Mouse (Mus musculus) testis, adult 2 months (tissue): Measurements from ENCODE around the gene Lta. TPM values are rescaled to one million over a fixed set of nuclear protein-coding genes. Genes with fewer than 3 reads are reported as not detected.

Source experiments
- H3K27ac ChIP-seq: fragments of 200-500 bp; 2 replicates; pipeline ENCODE4 v1.5.1; 2012; ENCODE audit warnings: low read depth, low read length; ENCODE audit not compliant: control insufficient read depth, insufficient read depth
- H3K27me3 ChIP-seq: fragments of 200-500 bp; 2 replicates; pipeline ENCODE4 v1.6.1; 2012; ENCODE audit warnings: mild to moderate bottlenecking, low read length, moderate library complexity; ENCODE audit not compliant: control insufficient read depth, insufficient read depth
- H3K36me3 ChIP-seq: fragments of 200-500 bp; 2 replicates; pipeline ENCODE4 v1.6.1; 2012; ENCODE audit warnings: mild to moderate bottlenecking, low read length; ENCODE audit not compliant: control insufficient read depth, insufficient read depth
- H3K4me1 ChIP-seq: fragments of 200-500 bp; 2 replicates; pipeline ENCODE4 v1.6.1; 2012; ENCODE audit warnings: low read length; ENCODE audit not compliant: control insufficient read depth, insufficient read depth
- H3K4me3 ChIP-seq: fragments of 200-500 bp; 2 replicates; pipeline ENCODE4 v1.5.1; 2012; ENCODE audit warnings: low read depth, mild to moderate bottlenecking, low read length, moderate library complexity, mixed read lengths; ENCODE audit not compliant: control insufficient read depth
- CTCF ChIP-seq: fragments of 200-500 bp; IDR thresholded peaks from 2 replicates; pipeline ENCODE4 v1.5.1; 2012; ENCODE audit warnings: low read depth, mild to moderate bottlenecking, inconsistent platforms, low read length, moderate library complexity; ENCODE audit not compliant: control insufficient read depth, insufficient read depth, insufficient replicate concordance
- POLR2A ChIP-seq: fragments of 200-500 bp; IDR thresholded peaks from 2 replicates; pipeline ENCODE4 v1.6.1; 2012; ENCODE audit warnings: low read depth, mild to moderate bottlenecking, inconsistent platforms, low read length, moderate library complexity; ENCODE audit not compliant: control insufficient read depth
- polyA plus RNA-seq: library from polyadenylated mRNA; depleted of rRNA; stranded (reverse); fragments of >200 nt; gene quantifications from 2 replicates; pipeline ENCODE4 v1.2.3, GENCODE M21; 2012

The Lta gene
- polyA plus RNA-seq, 1 experiment, result 0.07 TPM

DNA sequence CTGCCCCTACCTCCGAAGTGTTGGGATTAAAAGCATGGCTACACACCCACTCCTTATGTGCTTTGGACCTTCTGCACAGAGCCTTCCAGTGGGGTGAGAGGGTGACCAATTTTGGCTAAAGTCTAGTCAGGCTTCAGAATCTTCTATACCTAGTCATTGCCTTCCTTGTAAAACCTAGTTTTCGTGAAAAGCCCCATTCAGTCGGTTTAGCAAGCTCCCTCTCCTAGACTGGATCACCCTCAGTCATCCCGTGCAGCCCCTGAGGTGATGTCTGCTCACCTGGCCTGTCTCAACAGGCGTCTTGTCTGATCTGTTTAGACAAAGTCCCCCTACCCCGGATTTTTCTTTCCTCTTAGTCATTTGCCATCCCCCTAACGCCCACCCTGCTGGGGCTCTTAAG lies 7.1 kb downstream of the Lta start:
- no peak overlapping the region for H3K27ac ChIP-seq
- TF ChIP-seq POLR2A (no peak), CTCF (no peak)
- peaks cover 13% of the 10 kb centered on the region for H3K4me1 ChIP-seq
- no peak overlapping the region for H3K4me3 ChIP-seq
- no peaks in the 10 kb centered on the region for H3K27me3 ChIP-seq
- no peaks in the 10 kb centered on the region for H3K36me3 ChIP-seq

DNA sequence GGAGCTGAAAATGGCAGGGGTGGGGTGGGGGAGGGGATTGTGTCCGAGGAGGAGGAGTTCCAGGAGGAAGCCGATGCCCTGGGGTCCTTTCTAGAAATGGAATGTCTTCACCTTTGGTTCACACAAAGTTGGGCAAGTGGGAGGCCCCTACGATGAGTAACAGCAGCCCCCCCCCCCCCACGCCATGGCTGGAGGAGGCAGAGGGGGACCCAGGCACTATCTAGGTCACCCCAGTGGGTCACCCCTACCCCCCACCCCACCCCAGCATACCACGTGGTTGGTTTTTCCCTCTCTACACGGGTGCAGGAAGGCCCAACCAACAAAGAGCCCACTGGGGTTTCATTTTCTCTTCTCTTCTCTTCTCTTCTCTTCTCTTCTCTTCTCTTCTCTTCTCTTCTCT lies 8.0 kb downstream of the Lta start:
- peaks cover 13% of the 10 kb centered on the region for H3K4me1 ChIP-seq
- H3K36me3 ChIP-seq, result no peaks in the 10 kb centered on the region
- H3K4me3 ChIP-seq, result no peak overlapping the region
- H3K27me3 ChIP-seq, result no peaks in the 10 kb centered on the region
- H3K27ac ChIP-seq, result no peak overlapping the region
- TF ChIP-seq POLR2A (no peak), CTCF (no peak)

DNA sequence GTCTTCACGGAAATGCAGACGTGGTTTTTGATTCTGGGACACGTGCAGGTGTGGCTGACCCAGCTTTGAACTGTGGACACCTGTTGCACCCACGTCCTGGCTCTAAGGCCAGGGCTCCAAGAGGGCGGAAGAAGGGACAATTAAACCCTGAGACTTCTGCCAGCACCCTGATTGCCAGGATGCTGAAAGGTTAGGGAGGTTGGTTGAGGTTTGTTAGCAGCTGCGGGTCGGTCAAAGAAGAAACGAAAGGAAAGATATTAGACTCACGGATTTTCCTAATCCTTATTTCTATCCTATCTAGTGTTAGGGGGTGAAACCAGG lies 8.9 kb downstream of the Lta start:
- Histone ChIP-seq H3K4me1 (peaks cover 13% of the 10 kb centered on the region), H3K36me3 (no peaks in the 10 kb centered on the region), H3K27me3 (no peaks in the 10 kb centered on the region), H3K27ac (no peak overlapping the region), H3K4me3 (peak overlapping the region; percentile 64)
- no peak for TF ChIP-seq POLR2A
- no peak for TF ChIP-seq CTCF

DNA sequence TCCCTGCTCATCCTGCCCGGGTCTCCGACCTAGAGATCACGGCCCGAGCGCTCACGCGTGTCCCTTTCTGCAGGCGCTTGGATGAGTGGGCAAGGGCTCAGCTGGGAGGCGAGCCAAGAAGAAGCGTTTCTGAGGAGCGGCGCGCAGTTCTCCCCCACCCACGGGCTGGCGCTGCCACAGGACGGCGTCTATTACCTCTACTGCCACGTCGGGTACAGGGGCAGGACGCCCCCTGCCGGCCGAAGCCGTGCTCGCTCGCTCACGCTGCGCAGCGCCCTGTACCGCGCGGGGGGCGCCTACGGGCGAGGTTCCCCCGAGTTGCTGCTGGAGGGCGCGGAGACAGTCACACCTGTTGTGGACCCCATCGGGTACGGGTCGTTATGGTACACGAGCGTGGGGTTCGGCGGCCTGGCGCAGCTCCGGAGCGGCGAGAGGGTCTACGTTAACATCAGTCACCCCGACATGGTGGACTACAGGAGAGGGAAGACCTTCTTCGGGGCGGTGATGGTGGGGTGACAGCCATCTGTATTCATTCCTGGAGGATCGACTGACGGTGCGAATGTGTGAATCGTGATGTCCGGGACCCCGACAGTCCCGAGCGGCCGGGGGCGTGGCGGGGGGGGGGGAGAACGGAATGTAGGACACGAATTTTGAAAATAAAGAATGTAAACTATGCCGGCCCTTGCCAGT lies 9.4 kb downstream of the Lta start:
- no peaks in the 10 kb centered on the region for H3K27me3 ChIP-seq
- no peak overlapping the region for H3K27ac ChIP-seq
- no peaks in the 10 kb centered on the region for H3K36me3 ChIP-seq
- H3K4me1 ChIP-seq, result peaks cover 13% of the 10 kb centered on the region
- TF ChIP-seq CTCF, result peak; percentile 96
- TF ChIP-seq POLR2A, result no peak
- peak overlapping the region; percentile 64 for H3K4me3 ChIP-seq

DNA sequence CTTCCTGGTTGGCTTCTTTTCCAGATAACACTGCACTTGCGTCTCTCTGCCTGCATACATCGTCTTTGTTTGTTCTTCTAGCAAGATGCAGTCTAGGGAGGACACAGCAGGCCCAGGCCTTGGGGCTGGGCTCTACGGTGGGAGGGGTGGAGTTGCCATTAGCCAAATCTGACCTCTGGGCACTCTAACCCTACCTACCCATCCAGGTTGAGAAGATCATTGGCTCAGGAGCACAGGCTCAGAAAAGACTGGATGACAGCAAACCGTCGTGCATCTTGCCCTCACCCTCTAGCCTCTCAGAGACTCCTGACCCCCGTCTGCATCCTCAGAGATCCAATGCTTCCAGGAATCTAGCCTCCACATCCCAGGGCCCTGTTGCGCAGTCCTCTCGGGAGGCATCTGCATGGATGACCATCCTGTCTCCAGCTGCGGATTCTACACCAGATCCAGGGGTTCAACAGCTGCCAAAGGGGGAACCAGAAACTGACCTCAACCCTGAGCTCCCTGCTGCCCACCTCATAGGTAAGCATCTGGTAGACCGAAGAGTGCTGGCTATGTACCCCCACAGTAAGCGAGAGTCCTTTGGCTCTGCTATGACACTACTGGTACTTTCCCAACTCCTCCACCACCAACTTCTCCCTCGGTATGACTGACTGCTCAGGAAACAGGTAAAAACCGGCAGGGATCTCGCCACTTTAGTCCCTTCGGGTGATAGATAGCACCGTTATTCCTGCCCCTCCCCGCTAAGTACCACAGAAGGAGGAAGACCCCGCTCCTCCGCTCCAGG lies 10.1 kb downstream of the Lta start:
- no peaks in the 10 kb centered on the region for H3K36me3 ChIP-seq
- TF ChIP-seq CTCF, result no peak
- no peak for TF ChIP-seq POLR2A
- H3K4me3 ChIP-seq, result peak overlapping the region; percentile 64
- H3K4me1 ChIP-seq, result peaks cover 13% of the 10 kb centered on the region
- H3K27ac ChIP-seq, result no peak overlapping the region
- H3K27me3 ChIP-seq, result no peaks in the 10 kb centered on the region

DNA sequence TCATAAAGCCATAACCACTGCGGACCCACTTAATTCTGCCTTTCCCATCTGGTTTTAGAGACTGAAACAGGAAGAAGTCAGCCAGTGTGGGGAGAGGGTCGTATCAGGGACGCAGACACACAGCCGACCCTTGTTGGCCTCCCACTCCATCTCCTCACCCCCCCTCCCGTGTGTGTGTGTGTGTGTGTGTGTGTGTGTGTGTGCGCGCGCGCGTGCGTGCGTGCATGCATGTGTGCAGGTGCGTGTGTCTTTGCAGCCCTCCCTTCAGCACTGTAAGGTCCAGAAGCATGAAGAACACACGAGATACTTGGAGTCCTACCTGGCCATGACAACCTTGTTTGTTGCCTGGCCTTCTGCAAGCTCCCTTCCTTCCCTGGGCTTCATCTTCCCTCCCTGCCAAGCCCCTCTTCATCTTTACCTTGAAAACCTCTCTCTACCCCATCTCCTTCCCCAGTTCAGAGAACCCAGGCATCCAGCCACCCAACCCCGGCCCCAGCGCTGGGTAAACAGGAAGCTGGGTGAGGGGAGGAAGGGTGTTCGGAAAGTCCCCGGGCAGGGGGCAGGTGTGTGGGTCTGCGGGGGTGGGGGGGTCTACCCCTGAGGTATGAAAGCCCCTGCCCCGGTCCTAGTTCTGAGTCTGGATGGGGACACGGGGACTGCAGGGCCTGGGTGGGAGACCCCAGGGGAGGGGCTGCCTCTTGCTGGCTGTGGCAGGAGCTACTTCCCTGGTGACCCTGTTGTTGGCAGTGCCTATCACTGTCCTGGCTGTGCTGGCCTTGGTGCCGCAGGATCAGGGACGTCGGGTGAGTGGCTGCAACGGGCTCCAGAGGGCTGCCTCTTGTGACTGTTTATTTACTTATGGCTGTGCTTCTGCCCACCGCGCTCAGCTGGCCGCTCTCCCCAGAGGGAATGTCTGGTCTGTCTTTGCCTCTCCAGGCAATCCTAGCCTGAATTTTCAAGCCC lies 11.0 kb downstream of the Lta start, which contains the start of gene Ltb:
TSS of gene Ltb (plus strand) at position 559 of the 963 bp plus-strand sequence.
- H3K27ac ChIP-seq, result no peak within 1 kb of the TSS
- H3K4me3 ChIP-seq, result no peak within 1 kb of the TSS; the same call in 1 of the 2 replicates
- no peak for TF ChIP-seq CTCF
- no peak for TF ChIP-seq POLR2A
- H3K27me3 ChIP-seq, result no peaks in the 10 kb centered on the region
- no peaks in the 10 kb centered on the region for H3K36me3 ChIP-seq
- peaks cover 13% of the 10 kb centered on the region for H3K4me1 ChIP-seq

DNA sequence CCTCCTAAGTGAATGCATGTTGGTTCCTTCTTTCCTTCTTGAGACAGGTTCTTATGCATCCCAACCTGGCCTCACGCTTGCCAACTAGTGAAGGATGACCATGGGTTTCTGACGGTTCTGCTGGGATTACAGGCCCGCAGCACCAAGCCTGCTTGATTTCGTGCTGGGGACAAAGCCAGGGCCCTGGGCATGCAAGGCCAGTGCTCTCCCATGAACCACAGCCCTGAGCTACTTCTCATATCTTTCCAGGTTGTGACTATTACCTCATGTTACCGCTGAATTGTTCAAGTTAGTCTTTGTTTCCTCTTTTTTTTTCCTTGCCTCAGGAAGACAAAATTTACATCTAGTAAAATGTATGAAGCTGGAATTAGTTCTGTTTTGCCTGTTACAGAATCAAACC lies 12.2 kb downstream of the Lta start:
- H3K4me3 ChIP-seq, result no peak overlapping the region
- H3K27me3 ChIP-seq, result no peaks in the 10 kb centered on the region
- H3K27ac ChIP-seq, result no peak overlapping the region
- H3K4me1 ChIP-seq, result peaks cover 13% of the 10 kb centered on the region
- TF ChIP-seq CTCF, result no peak
- no peak for TF ChIP-seq POLR2A
- H3K36me3 ChIP-seq, result no peaks in the 10 kb centered on the region
